Comparison of ENCODE assay signal across 9 mouse cellular contexts in genomic region chr5:33220350-33221044, GRCm38 (mm10). TPM values are rescaled to one million over a fixed set of nuclear protein-coding genes. Genes with fewer than 3 reads are reported as not detected.
DNase-seq lines count a peak whose midpoint lies in the region; ATAC-seq and TF ChIP-seq lines count a peak whose summit lies in the region.
"Had no signal": no experiment of that assay in that cellular context is flagged by ENCODE, and none has a peak within 500 bp of the region (broad histone marks: within the 10 kb centered on the region; RNA-seq: fewer than 3 reads in every experiment).

No protein-coding gene starts in this region.

- ATAC-seq in hindbrain, embryonic 15.5 days (ENCODE audit: low FRiP score, low read depth): peak; percentile 54; the same call in 1 of the 2 replicates
- no peak for ATAC-seq in hindbrain, embryonic 13.5 days (ENCODE audit: low FRiP score)
- ATAC-seq in lung, postnatal 0 days: peak; percentile 36
- no peak for ATAC-seq in forebrain, embryonic 16.5 days
- ATAC-seq in forebrain, embryonic 15.5 days (replicated peaks): no peak

- peak; percentile 86 for DNase-seq in NIH3T3 (ENCODE audit: low read depth)
- DNase-seq in frontal cortex, postnatal 36 days (ENCODE audit: low spot score in 2 of 2): peak; percentile 53 to 68
- DNase-seq in lung, postnatal 0 days (ENCODE audit: low spot score): peak; percentile 53
- DNase-seq in spleen, postnatal 4 days (ENCODE audit: low spot score in 2 of 2): no peak

- H3K9ac ChIP-seq in hindbrain, embryonic 15.5 days: no peak overlapping the region
- H3K9ac ChIP-seq in hindbrain, embryonic 13.5 days: no peak overlapping the region
- H3K9ac ChIP-seq in lung, postnatal 0 days (replicated peaks; ENCODE audit: low read depth): no peak overlapping the region
- H3K9ac ChIP-seq in forebrain, embryonic 16.5 days (replicated peaks; ENCODE audit: low read depth, low read length): no peak overlapping the region
- no peak overlapping the region for H3K9ac ChIP-seq in forebrain, embryonic 15.5 days (replicated peaks)
- H3K9ac ChIP-seq: embryonic facial prominence, embryonic 15.5 days had no signal

- no peaks in the 10 kb centered on the region for H3K27me3 ChIP-seq in hindbrain, embryonic 15.5 days
- no peaks in the 10 kb centered on the region for H3K27me3 ChIP-seq in hindbrain, embryonic 13.5 days
- no peaks in the 10 kb centered on the region for H3K27me3 ChIP-seq in lung, postnatal 0 days (replicated peaks; ENCODE audit: insufficient read depth, low read length)
- no peaks in the 10 kb centered on the region for H3K27me3 ChIP-seq in forebrain, embryonic 16.5 days (replicated peaks; ENCODE audit: control insufficient read depth, insufficient read depth, low read length)
- H3K27me3 ChIP-seq in forebrain, embryonic 15.5 days: no peaks in the 10 kb centered on the region
- H3K27me3 ChIP-seq: embryonic facial prominence, embryonic 15.5 days had no signal

- no peak overlapping the region for H3K4me3 ChIP-seq in hindbrain, embryonic 15.5 days
- no peak overlapping the region for H3K4me3 ChIP-seq in hindbrain, embryonic 13.5 days
- H3K4me3 ChIP-seq in lung, postnatal 0 days (ENCODE audit: low read depth, low read length): no peak overlapping the region
- H3K4me3 ChIP-seq in forebrain, embryonic 16.5 days (replicated peaks; ENCODE audit: low read length): no peak overlapping the region
- no peak overlapping the region for H3K4me3 ChIP-seq in forebrain, embryonic 15.5 days
- H3K4me3 ChIP-seq: embryonic facial prominence, embryonic 15.5 days had no signal

- no peak for TF ChIP-seq EP300 in lung, postnatal 0 days (IDR thresholded peaks at IDR 0.05)

- 74% methylated on average over 10 of the region's 10 CpGs for WGBS in hindbrain, embryonic 15.5 days
- WGBS in hindbrain, embryonic 13.5 days: 87% methylated on average over 10 of the region's 10 CpGs
- WGBS in lung, postnatal 0 days: 60% methylated on average over 10 of the region's 10 CpGs
- 74% methylated on average over 10 of the region's 10 CpGs for WGBS in forebrain, embryonic 16.5 days
- 80% methylated on average over 10 of the region's 10 CpGs for WGBS in forebrain, embryonic 15.5 days

- no peaks in the 10 kb centered on the region for H3K36me3 ChIP-seq in hindbrain, embryonic 15.5 days
- no peaks in the 10 kb centered on the region for H3K36me3 ChIP-seq in hindbrain, embryonic 13.5 days
- no peaks in the 10 kb centered on the region for H3K36me3 ChIP-seq in lung, postnatal 0 days (ENCODE audit: insufficient read depth, low read length)
- no peaks in the 10 kb centered on the region for H3K36me3 ChIP-seq in forebrain, embryonic 16.5 days (ENCODE audit: control insufficient read depth, insufficient read depth)
- no peaks in the 10 kb centered on the region for H3K36me3 ChIP-seq in forebrain, embryonic 15.5 days
- H3K36me3 ChIP-seq: embryonic facial prominence, embryonic 15.5 days had no signal

- no peak overlapping the region for H3K27ac ChIP-seq in hindbrain, embryonic 15.5 days (replicated peaks)
- H3K27ac ChIP-seq in hindbrain, embryonic 13.5 days: no peak overlapping the region
- peak overlapping the region; percentile 84 for H3K27ac ChIP-seq in lung, postnatal 0 days (ENCODE audit: low read length)
- no peak overlapping the region for H3K27ac ChIP-seq in forebrain, embryonic 16.5 days (ENCODE audit: low read length)
- H3K27ac ChIP-seq in forebrain, embryonic 15.5 days (replicated peaks): no peak overlapping the region
- H3K27ac ChIP-seq: embryonic facial prominence, embryonic 15.5 days had no signal

- no peak for TF ChIP-seq CTCF in lung, postnatal 0 days (IDR thresholded peaks at IDR 0.05)

- no peak overlapping the region for H3K4me2 ChIP-seq in hindbrain, embryonic 15.5 days
- H3K4me2 ChIP-seq in hindbrain, embryonic 13.5 days: no peak overlapping the region
- H3K4me2 ChIP-seq in lung, postnatal 0 days (replicated peaks; ENCODE audit: low read depth, low read length): no peak overlapping the region
- H3K4me2 ChIP-seq in forebrain, embryonic 16.5 days (ENCODE audit: low read length): no peak overlapping the region
- no peak overlapping the region for H3K4me2 ChIP-seq in forebrain, embryonic 15.5 days (replicated peaks)
- H3K4me2 ChIP-seq: embryonic facial prominence, embryonic 15.5 days had no signal

- no peaks in the 10 kb centered on the region for H3K9me3 ChIP-seq in hindbrain, embryonic 15.5 days
- H3K9me3 ChIP-seq in hindbrain, embryonic 13.5 days: no peaks in the 10 kb centered on the region
- H3K9me3 ChIP-seq in lung, postnatal 0 days (ENCODE audit: low read length): no peaks in the 10 kb centered on the region
- no peaks in the 10 kb centered on the region for H3K9me3 ChIP-seq in forebrain, embryonic 16.5 days (ENCODE audit: control insufficient read depth, low read length)
- H3K9me3 ChIP-seq in forebrain, embryonic 15.5 days: no peaks in the 10 kb centered on the region
- H3K9me3 ChIP-seq: embryonic facial prominence, embryonic 15.5 days had no signal

- H3K4me1 ChIP-seq in hindbrain, embryonic 15.5 days (replicated peaks): peaks cover 6% of the 10 kb centered on the region; the same call in 1 of the 2 replicates
- peaks cover 18% of the 10 kb centered on the region for H3K4me1 ChIP-seq in hindbrain, embryonic 13.5 days (replicated peaks)
- peaks cover 9% of the 10 kb centered on the region; the same call in 1 of the 2 replicates for H3K4me1 ChIP-seq in lung, postnatal 0 days (ENCODE audit: insufficient read depth, low read depth, low read length)
- H3K4me1 ChIP-seq in forebrain, embryonic 16.5 days (replicated peaks; ENCODE audit: control insufficient read depth, insufficient read depth, low read length): no peaks in the 10 kb centered on the region
- H3K4me1 ChIP-seq in forebrain, embryonic 15.5 days: no peaks in the 10 kb centered on the region

RNA-seq across cellular contexts. Expression of gene Spon2, which starts 2.2 kb away (rescaled TPM):
- 4.0 and 5.2 TPM in 2 replicates for polyA plus RNA-seq in hindbrain, embryonic 15.5 days (2015; fragmentation: Nextera tagmentation; extraction: Ambion mirVana)
- polyA plus RNA-seq in hindbrain, embryonic 13.5 days (2015; fragmentation: Nextera tagmentation; extraction: Ambion mirVana): 2.8 and 3.0 TPM in 2 replicates
- 89.5 and 111 TPM in 2 replicates for polyA plus RNA-seq in lung, postnatal 0 days (2015; fragmentation: Nextera tagmentation; extraction: Ambion mirVana)
- polyA plus RNA-seq in forebrain, embryonic 16.5 days (2015; fragmentation: Nextera tagmentation; extraction: Ambion mirVana): 3.7 and 5.0 TPM in 2 replicates
- 3.1 TPM in 2 replicates for polyA plus RNA-seq in forebrain, embryonic 15.5 days (2015; fragmentation: Nextera tagmentation; extraction: Ambion mirVana)

RNA-seq across cellular contexts. Expression of gene Ctbp1, which starts 54.3 kb away (rescaled TPM):
- polyA plus RNA-seq in hindbrain, embryonic 15.5 days (2015; fragmentation: Nextera tagmentation; extraction: Ambion mirVana): 484 and 489 TPM in 2 replicates
- polyA plus RNA-seq in hindbrain, embryonic 13.5 days (2015; fragmentation: Nextera tagmentation; extraction: Ambion mirVana): 503 and 515 TPM in 2 replicates
- polyA plus RNA-seq in lung, postnatal 0 days (2015; fragmentation: Nextera tagmentation; extraction: Ambion mirVana): 193 and 194 TPM in 2 replicates
- 496 and 540 TPM in 2 replicates for polyA plus RNA-seq in forebrain, embryonic 16.5 days (2015; fragmentation: Nextera tagmentation; extraction: Ambion mirVana)
- 534 and 562 TPM in 2 replicates for polyA plus RNA-seq in forebrain, embryonic 15.5 days (2015; fragmentation: Nextera tagmentation; extraction: Ambion mirVana)

Comparison
In these comparisons a context has a peak if more than half of its experiments do, and no peak if none do; other contexts are left out.
1. ATAC-seq: peak in hindbrain, embryonic 15.5 days (single experiment) and lung, postnatal 0 days (single experiment); none in hindbrain, embryonic 13.5 days (single experiment), forebrain, embryonic 16.5 days (single experiment) and forebrain, embryonic 15.5 days (single experiment).
2. DNase-seq: peak in NIH3T3 (single experiment), frontal cortex, postnatal 36 days (2 of 2) and lung, postnatal 0 days (single experiment); none in spleen, postnatal 4 days (0 of 2).
3. RNA of gene Spon2, which starts 2.2 kb away (polyA plus RNA-seq): 89.5 to 111 TPM in lung, postnatal 0 days; 4.0 to 5.2 TPM in hindbrain, embryonic 15.5 days, 3.7 to 5.0 TPM in forebrain, embryonic 16.5 days, 3.1 TPM in forebrain, embryonic 15.5 days and 2.8 to 3.0 TPM in hindbrain, embryonic 13.5 days; every median in the first group is over 10 times any median in the second.